Mouse (Mus musculus) liver, embryonic 14.5 days (tissue): ENCODE results near the gene Dcun1d3. TPM values are rescaled to one million over a fixed set of nuclear protein-coding genes. Genes with fewer than 3 reads are reported as not detected.

Source experiments
- ATAC-seq: fragments of 200-750 bp; cut with Nextera tagmentation; 2 replicates; pipeline ENCODE4 v1.8.0; 2017; ENCODE audit warnings: moderate number of reproducible peaks, mild to moderate bottlenecking, moderate library complexity; ENCODE audit not compliant: insufficient read depth
- DNase-seq, 3 experiments: peaks; one replicate each; pipeline ENCODE4 v3.0.0-alpha.2; 2012 to 2013; ENCODE audit warnings: low read depth in 3 of 3, low spot score in 3 of 3
- H3K27ac ChIP-seq: fragments of 300-500 bp; sonication (generic); 2 replicates; pipeline ENCODE4 v1.5.1; 2014; ENCODE audit warnings: moderate library complexity, mild to moderate bottlenecking, control low read depth, inconsistent platforms
- H3K27me3 ChIP-seq: fragments of 300-500 bp; sonication (generic); 2 replicates; pipeline ENCODE4 v1.6.1; 2014; ENCODE audit warnings: mild to moderate bottlenecking, low read length, moderate library complexity; ENCODE audit not compliant: control insufficient read depth, insufficient read depth
- H3K36me3 ChIP-seq: fragments of 300-500 bp; sonication (generic); replicated peaks from 2 replicates; pipeline ENCODE4 v1.6.1; 2014; ENCODE audit warnings: low read depth; ENCODE audit not compliant: control insufficient read depth, insufficient read depth
- H3K4me1 ChIP-seq, 2 experiments: fragments of 200-500 bp in 1 of 2; fragments of 300-500 bp in 1 of 2; sonication (generic) in 1 of 2; replicated peaks; 2 replicates each; pipeline ENCODE4 v1.6.1; 2012 to 2014; ENCODE audit warnings: antibody characterized with exemption in 1 of 2, inconsistent platforms in 1 of 2, low read length in 1 of 2; ENCODE audit not compliant: control insufficient read depth in 2 of 2, insufficient read depth in 2 of 2
- H3K4me2 ChIP-seq: fragments of 300-500 bp; sonication (generic); 2 replicates; pipeline ENCODE4 v1.6.1; 2014; ENCODE audit warnings: low read depth, mild to moderate bottlenecking, control low read depth, moderate library complexity
- H3K4me3 ChIP-seq, 2 experiments: fragments of 200-500 bp in 1 of 2; fragments of 300-500 bp in 1 of 2; sonication (generic) in 1 of 2; 2 replicates each; pipeline ENCODE4 v1.5.1; 2012 to 2014; ENCODE audit warnings: low read depth in 2 of 2, low read length in 2 of 2, mild to moderate bottlenecking in 2 of 2, control low read depth in 1 of 2, inconsistent platforms in 1 of 2, moderate library complexity in 1 of 2; ENCODE audit not compliant: insufficient read depth in 1 of 2
- H3K9ac ChIP-seq: fragments of 300-500 bp; sonication (generic); replicated peaks from 2 replicates; pipeline ENCODE4 v1.6.1; 2014; ENCODE audit warnings: mild to moderate bottlenecking, control low read depth, moderate library complexity
- H3K9me3 ChIP-seq: fragments of 300-500 bp; sonication (generic); 2 replicates; pipeline ENCODE4 v1.6.1; 2016; ENCODE audit warnings: low read length, mixed read lengths; ENCODE audit not compliant: control insufficient read depth
- CTCF ChIP-seq: IDR thresholded peaks from 2 replicates; pipeline ENCODE4 v1.5.1; 2016; ENCODE audit warnings: antibody characterized with exemption, low read depth, control low read depth
- EP300 ChIP-seq: IDR thresholded peaks from 2 replicates; pipeline ENCODE4 v1.6.1; 2016; ENCODE audit warnings: antibody characterized with exemption, low read depth
- WGBS: fragments of 180-500 bp; shearing (Covaris S2); extraction: QIAGEN DNeasy Blood & Tissue Kit; methylation state at CpG from one replicate; pipeline ENCODE4 v1.1.7; 2014; ENCODE audit not compliant: insufficient replicate concordance; 5-methylcytosine and 5-hydroxymethylcytosine counted together
- polyA plus RNA-seq, 2 experiments: library from polyadenylated mRNA; depleted of rRNA in 1 of 2; stranded (reverse) in 1 of 2; unstranded in 1 of 2; fragments of >200 nt; fragmentation: Nextera tagmentation in 1 of 2; extraction: Ambion mirVana in 1 of 2; gene quantifications; 2 replicates each; pipeline versions ENCODE4 v1.2.1 to v1.2.3; 2012 to 2014

The Dcun1d3 gene
- polyA plus RNA-seq, 2 experiments, result 0.87 to 1.2 TPM

DNA sequence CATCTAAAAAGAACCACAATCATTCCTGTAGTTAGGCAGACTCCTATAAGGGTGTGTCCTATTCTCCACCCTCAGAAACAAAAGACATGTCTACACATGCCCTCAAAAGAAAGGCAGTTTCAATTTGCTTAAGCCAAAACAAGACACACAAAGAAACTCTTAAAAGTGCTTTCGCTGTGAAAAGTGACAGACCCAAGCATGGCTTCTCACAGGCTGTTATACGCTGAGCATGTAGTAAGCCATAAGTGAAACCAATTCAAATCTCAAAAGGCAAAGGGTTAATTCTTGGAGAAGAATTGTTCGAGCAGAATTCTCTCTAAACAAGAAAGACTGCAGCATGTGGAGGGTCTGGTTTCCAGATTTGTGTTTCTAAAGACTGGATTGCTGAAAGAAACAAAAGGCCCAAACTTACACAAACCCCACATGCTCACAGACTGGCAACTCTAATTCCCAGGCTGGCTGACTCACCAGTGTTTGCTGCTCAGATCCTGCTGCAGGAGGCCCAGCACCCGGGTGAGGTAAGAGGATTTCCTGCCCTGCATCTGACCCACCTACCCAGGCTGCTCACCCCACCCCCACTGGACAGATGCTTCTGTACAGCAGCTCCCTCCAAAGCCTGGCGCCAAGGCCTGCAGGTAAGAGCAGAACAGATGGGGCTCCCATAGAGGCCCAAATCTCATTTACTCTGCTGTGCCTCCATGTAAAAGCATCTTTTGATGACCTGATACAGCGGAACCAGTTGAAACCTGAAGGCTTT lies 34.6 kb downstream of the Dcun1d3 start:
- Histone ChIP-seq H3K4me2 (no peak overlapping the region), H3K9me3 (no peaks in the 10 kb centered on the region), H3K27me3 (no peaks in the 10 kb centered on the region), H3K36me3 (no peaks in the 10 kb centered on the region), H3K4me1 (peaks cover 2 to 11% of the 10 kb centered on the region in 2 experiments), H3K9ac (no peak overlapping the region), H3K4me3 (no peak overlapping the region), H3K27ac (no peak overlapping the region)
- WGBS, result 40% methylated on average over 6 of the region's 6 CpGs
- no peak for DNase-seq
- TF ChIP-seq CTCF, result no peak
- ATAC-seq, result 0 out of 2 replicates have a peak, but pooled peaks have one; percentile 14

GRCm38 (mm10) chr7:119860971-119861334 lies 35.1 kb downstream of the Dcun1d3 start:
- H3K9ac ChIP-seq, result no peak overlapping the region
- DNase-seq (no peak), ATAC-seq (no peak)
- TF ChIP-seq CTCF (no peak), EP300 (no peak)
- H3K9me3 ChIP-seq, result no peaks in the 10 kb centered on the region
- H3K4me3 ChIP-seq, result no peak overlapping the region
- H3K4me2 ChIP-seq, result no peak overlapping the region
- H3K27me3 ChIP-seq, result no peaks in the 10 kb centered on the region
- H3K4me1 ChIP-seq, result peaks cover 2 to 11% of the 10 kb centered on the region in 2 experiments
- H3K36me3 ChIP-seq, result no peaks in the 10 kb centered on the region
- H3K27ac ChIP-seq, result no peak overlapping the region

GRCm38 (mm10) chr7:119860554-119860953 lies 35.5 kb downstream of the Dcun1d3 start:
- Histone ChIP-seq H3K27me3 (no peaks in the 10 kb centered on the region), H3K4me2 (no peak overlapping the region), H3K4me1 (peaks cover 2 to 11% of the 10 kb centered on the region in 2 experiments), H3K9ac (no peak overlapping the region), H3K4me3 (no peak overlapping the region), H3K9me3 (no peaks in the 10 kb centered on the region), H3K36me3 (no peaks in the 10 kb centered on the region), H3K27ac (no peak overlapping the region)
- TF ChIP-seq CTCF (no peak), EP300 (no peak)
- WGBS, result 60% methylated on average over 2 of the region's 2 CpGs
- ATAC-seq (no peak), DNase-seq (no peak)

DNA sequence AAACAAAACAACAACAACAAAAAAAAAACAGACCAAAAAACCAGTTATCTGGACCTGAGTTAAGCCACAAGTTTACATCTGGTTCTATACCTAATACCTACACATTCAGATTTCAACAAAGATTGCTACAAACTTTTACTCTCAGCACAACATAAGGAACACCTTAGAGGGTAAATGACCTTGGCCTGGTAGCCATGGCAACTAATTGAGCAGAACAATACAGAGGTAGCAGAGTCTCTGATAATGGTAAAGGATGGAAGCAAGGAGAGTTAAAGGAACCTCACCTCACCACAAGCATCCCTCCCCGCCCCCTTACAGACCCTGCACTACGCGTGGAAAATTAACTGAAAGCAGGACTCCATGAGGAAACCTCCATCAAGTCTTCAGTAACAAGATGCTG lies 36.0 kb downstream of the Dcun1d3 start:
- no peak overlapping the region for H3K9ac ChIP-seq
- no peak overlapping the region for H3K4me3 ChIP-seq
- H3K36me3 ChIP-seq, result no peaks in the 10 kb centered on the region
- H3K4me1 ChIP-seq, result peaks cover 2 to 9% of the 10 kb centered on the region in 2 experiments
- H3K4me2 ChIP-seq, result no peak overlapping the region
- 81% methylated on average over 3 of the region's 3 CpGs for WGBS
- no peak for ATAC-seq
- no peaks in the 10 kb centered on the region for H3K27me3 ChIP-seq
- no peaks in the 10 kb centered on the region for H3K9me3 ChIP-seq
- TF ChIP-seq CTCF, result no peak
- TF ChIP-seq EP300, result no peak
- H3K27ac ChIP-seq, result no peak overlapping the region
- no peak for DNase-seq

- Histone ChIP-seq H3K4me2 (no peak overlapping the region), H3K4me3 (no peak overlapping the region), H3K9me3 (no peaks in the 10 kb centered on the region), H3K36me3 (no peaks in the 10 kb centered on the region), H3K27me3 (no peaks in the 10 kb centered on the region), H3K4me1 (peaks cover 2 to 7% of the 10 kb centered on the region in 2 experiments), H3K27ac (no peak overlapping the region), H3K9ac (no peak overlapping the region)
- TF ChIP-seq CTCF, result peak; percentile 46
- no peak for TF ChIP-seq EP300
- WGBS, result 75% methylated on average over 6 of the region's 6 CpGs
- DNase-seq (no peak), ATAC-seq (no peak)
Measured at GRCm38 (mm10) chr7:119859476-119859875, 36.6 kb downstream of the Dcun1d3 start.
